7 mouse cellular contexts compared by ENCODE assay signal in genomic region chr7:4923586-4924364, GRCm38 (mm10). TPM values are rescaled to one million over a fixed set of nuclear protein-coding genes. Genes with fewer than 3 reads are reported as not detected.
DNase-seq lines count a peak whose midpoint lies in the region; ATAC-seq and TF ChIP-seq lines count a peak whose summit lies in the region.

No protein-coding gene starts in this region.

- TF ChIP-seq EP300 in heart, postnatal 0 days (IDR thresholded peaks at IDR 0.05; ENCODE audit: low read depth), result no peak

- H3K4me3 ChIP-seq in heart, postnatal 0 days (ENCODE audit: low read depth, low read length), result peak overlapping the region; percentile 13

- peak; percentile 19; the same call in 1 of the 2 replicates for ATAC-seq in heart, postnatal 0 days (ENCODE audit: insufficient read depth, low read depth)

- H3K36me3 ChIP-seq in heart, postnatal 0 days (replicated peaks; ENCODE audit: control insufficient read depth, insufficient read depth, low read length), result peaks cover 19% of the 10 kb centered on the region

- no peaks in the 10 kb centered on the region for H3K27me3 ChIP-seq in heart, postnatal 0 days (ENCODE audit: control insufficient read depth, insufficient read depth, low read length)

- peak; percentile 39 for TF ChIP-seq CTCF in heart, postnatal 0 days (IDR thresholded peaks at IDR 0.05; ENCODE audit: low read depth)

- DNase-seq in MN1 (ENCODE audit: low spot score), result peak; percentile 84
- DNase-seq in adrenal gland, postnatal 36 days, result peak; percentile 75 to 78
- DNase-seq in fibroblast of lung, adult 2 months (ENCODE audit: low read depth), result peak; percentile 52
- DNase-seq in heart, postnatal 0 days (ENCODE audit: low spot score), result no peak
- peak; percentile 71 to 79 for DNase-seq in kidney, postnatal 4 days
- peak; percentile 41 for DNase-seq in lung, postnatal 14 days
- peak; percentile 53 for DNase-seq in right cerebral cortex, postnatal 14 days

- H3K9me3 ChIP-seq in heart, postnatal 0 days (replicated peaks; ENCODE audit: control insufficient read depth, low read length), result no peaks in the 10 kb centered on the region

- 6% methylated on average over 37 of the region's 37 CpGs for WGBS in heart, postnatal 0 days

- peaks cover 22% of the 10 kb centered on the region for H3K4me1 ChIP-seq in heart, postnatal 0 days (ENCODE audit: control insufficient read depth, insufficient read depth)

- peak overlapping the region; percentile 59 for H3K27ac ChIP-seq in heart, postnatal 0 days (ENCODE audit: low read depth)

- H3K9ac ChIP-seq in heart, postnatal 0 days (replicated peaks; ENCODE audit: low read depth, low read length), result 0 out of 2 replicates have a peak overlapping the region, but pooled peaks have one; percentile 11

- H3K4me2 ChIP-seq in heart, postnatal 0 days (ENCODE audit: low read depth, low read length), result peak overlapping the region; percentile 71

RNA-seq across cellular contexts. Expression of gene Ssc5d, which starts 1.8 kb away (rescaled TPM):
- 1 to 10 TPM; 1.7 to 2.7 TPM for total RNA-seq in adrenal gland, postnatal 36 days (2021)
- 3.5 and 5.0 TPM in 2 replicates for total RNA-seq in heart, postnatal 0 days (2014; rRNA removed; ENCODE audit: low replicate concordance)
- 1.1 and 1.2 TPM in 2 replicates for polyA plus RNA-seq in heart, postnatal 0 days (2015; fragmentation: Nextera tagmentation; extraction: Ambion mirVana)

RNA-seq across cellular contexts. Expression of gene Nat14, which starts 1.9 kb away (rescaled TPM):
- total RNA-seq in adrenal gland, postnatal 36 days (2021), result 10 to 100 TPM in 1 of 2 experiments, 1 to 10 TPM in 1; 7.1 to 11.5 TPM
- total RNA-seq in heart, postnatal 0 days (2014; rRNA removed; ENCODE audit: low replicate concordance), result 2.0 and 4.2 TPM in 2 replicates
- 2.8 and 3.6 TPM in 2 replicates for polyA plus RNA-seq in heart, postnatal 0 days (2015; fragmentation: Nextera tagmentation; extraction: Ambion mirVana)

RNA-seq across cellular contexts. Expression of gene Zfp628, which starts 8.8 kb away (rescaled TPM):
- total RNA-seq in adrenal gland, postnatal 36 days (2021), result 10 to 100 TPM; 13.7 to 15.5 TPM
- 8.9 and 13.1 TPM in 2 replicates for total RNA-seq in heart, postnatal 0 days (2014; rRNA removed; ENCODE audit: low replicate concordance)
- 1.7 and 1.9 TPM in 2 replicates for polyA plus RNA-seq in heart, postnatal 0 days (2015; fragmentation: Nextera tagmentation; extraction: Ambion mirVana)

RNA-seq across cellular contexts. Expression of gene Gm36210, which starts 17.5 kb away (rescaled TPM):
- total RNA-seq in adrenal gland, postnatal 36 days (2021), result not detected
- 0.88 TPM in 1 of 2 replicates, not detected in the other for total RNA-seq in heart, postnatal 0 days (2014; rRNA removed; ENCODE audit: low replicate concordance)
- 0.08 and 0.12 TPM in 2 replicates for polyA plus RNA-seq in heart, postnatal 0 days (2015; fragmentation: Nextera tagmentation; extraction: Ambion mirVana)

RNA-seq across cellular contexts. Expression of gene Sbk2, which starts 40.4 kb away (rescaled TPM):
- under 1 TPM; 0.36 to 0.89 TPM for total RNA-seq in adrenal gland, postnatal 36 days (2021)
- total RNA-seq in heart, postnatal 0 days (2014; rRNA removed; ENCODE audit: low replicate concordance), result 16.4 and 19.9 TPM in 2 replicates
- polyA plus RNA-seq in heart, postnatal 0 days (2015; fragmentation: Nextera tagmentation; extraction: Ambion mirVana), result 22.0 and 24.3 TPM in 2 replicates
